Mouse (Mus musculus): ENCODE results near the gene Tmem81. TPM values are rescaled to one million over a fixed set of nuclear protein-coding genes. Genes with fewer than 3 reads are reported as not detected.

The Tmem81 gene
- total and polyA plus RNA-seq, 2 experiments: 1.5 to 1.8 TPM

DNA sequence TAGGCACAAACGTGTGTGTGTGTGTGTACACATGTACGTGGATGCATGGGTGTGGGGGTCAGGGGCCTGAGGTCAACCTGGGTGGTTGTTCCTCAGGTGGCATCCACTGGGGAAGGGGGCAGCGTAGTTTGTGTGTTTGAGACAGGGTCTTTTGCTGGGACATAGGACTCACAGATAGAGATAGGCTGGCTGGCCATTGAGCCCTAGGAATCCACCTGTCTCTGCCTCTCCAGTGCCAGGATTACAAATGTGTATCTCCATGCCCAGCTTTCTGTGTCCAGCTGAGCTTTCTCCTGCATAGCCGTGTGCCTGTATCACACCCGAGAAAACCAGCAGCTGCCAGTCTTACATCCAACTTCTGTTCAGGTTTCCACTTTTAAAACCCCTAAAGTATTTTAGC is 3.7 kb downstream of the Tmem81 start:
- Histone ChIP-seq H3K27me3 (ENCODE audit: control insufficient read depth, insufficient read depth, low read length) (no peaks in the 10 kb centered on the region), H3K4me3 (ENCODE audit: insufficient read depth, low read depth, low read length) (no peak overlapping the region), H3K79me2 (ENCODE audit: control insufficient read depth, insufficient read depth, low read length) (no peaks in the 10 kb centered on the region), H3K27ac (replicated peaks; ENCODE audit: insufficient read depth, low read depth, low read length) (no peak overlapping the region), H3K36me3 (ENCODE audit: control insufficient read depth, insufficient read depth, low read length) (peaks cover 21% of the 10 kb centered on the region), H3K9ac (ENCODE audit: low read depth, low read length) (no peak overlapping the region), H3K4me1 (ENCODE audit: control insufficient read depth, insufficient read depth, low read length) (no peaks in the 10 kb centered on the region)
- TF ChIP-seq POLR2A (IDR thresholded peaks at IDR 0.05; ENCODE audit: extremely low read depth, insufficient read depth, low read length) (no peak), CTCF (IDR thresholded peaks at IDR 0.05; ENCODE audit: low read depth, low read length) (no peak)
- 83% methylated on average over 5 of the region's 5 CpGs for WGBS
- no peak for DNase-seq (ENCODE audit: extremely low read depth, low read depth, low spot score)

DNA sequence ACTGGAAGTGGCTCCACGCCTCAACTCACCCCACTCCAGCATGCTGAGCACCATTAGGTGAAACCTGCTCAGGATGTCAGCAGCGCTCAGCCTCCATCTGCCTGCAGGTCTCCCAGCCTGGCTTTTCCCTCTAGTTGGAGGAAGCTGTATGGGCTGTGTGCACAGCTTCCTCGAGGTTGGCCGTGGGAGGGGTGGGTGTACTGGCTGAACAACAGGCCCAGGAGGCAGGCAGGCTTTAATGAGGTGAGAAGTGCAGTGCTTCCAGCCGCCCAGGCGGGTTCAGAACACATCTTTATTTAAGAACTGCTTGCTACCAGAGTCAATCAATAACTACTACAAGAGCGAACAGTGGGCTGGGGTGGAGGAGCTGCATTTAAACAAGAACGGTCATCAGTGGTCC is 5.5 kb downstream of the Tmem81 start:
- H3K27ac ChIP-seq (replicated peaks; ENCODE audit: insufficient read depth, low read depth, low read length): no peak overlapping the region
- H3K4me3 ChIP-seq (ENCODE audit: insufficient read depth, low read depth, low read length): no peak overlapping the region
- no peaks in the 10 kb centered on the region for H3K79me2 ChIP-seq (ENCODE audit: control insufficient read depth, insufficient read depth, low read length)

DNA sequence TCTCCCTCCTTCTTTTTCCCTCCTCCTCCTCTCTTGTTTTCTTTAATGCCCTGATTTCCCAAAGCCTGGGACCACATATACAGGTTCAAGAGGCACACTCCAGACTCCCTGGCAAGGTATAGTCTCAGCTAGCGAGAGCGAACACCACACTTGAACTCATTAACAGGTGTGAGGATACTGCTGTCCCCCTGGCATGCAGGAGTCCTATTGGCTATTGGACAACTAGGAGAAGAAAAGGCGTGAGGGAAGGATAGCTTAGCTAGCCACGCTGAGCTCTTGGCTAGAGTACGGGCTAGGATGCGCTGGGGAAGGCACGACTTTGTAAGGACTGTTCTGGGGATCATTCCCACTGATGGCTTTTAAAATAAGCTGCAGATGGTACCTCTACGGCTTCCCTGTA is 6.1 kb downstream of the Tmem81 start:
- WGBS: 91% methylated on average over 8 of the region's 8 CpGs
- Histone ChIP-seq H3K36me3 (ENCODE audit: control insufficient read depth, insufficient read depth, low read length) (peaks cover 5% of the 10 kb centered on the region), H3K27ac (replicated peaks; ENCODE audit: insufficient read depth, low read depth, low read length) (no peak overlapping the region), H3K4me1 (ENCODE audit: control insufficient read depth, insufficient read depth, low read length) (no peaks in the 10 kb centered on the region), H3K9ac (ENCODE audit: low read depth, low read length) (no peak overlapping the region), H3K79me2 (ENCODE audit: control insufficient read depth, insufficient read depth, low read length) (no peaks in the 10 kb centered on the region), H3K4me3 (ENCODE audit: insufficient read depth, low read depth, low read length) (no peak overlapping the region), H3K27me3 (ENCODE audit: control insufficient read depth, insufficient read depth, low read length) (no peaks in the 10 kb centered on the region)
- DNase-seq (ENCODE audit: extremely low read depth, low read depth, low spot score): no peak
- TF ChIP-seq POLR2A (IDR thresholded peaks at IDR 0.05; ENCODE audit: extremely low read depth, insufficient read depth, low read length) (no peak), CTCF (IDR thresholded peaks at IDR 0.05; ENCODE audit: low read depth, low read length) (no peak)

More for the DNA sequence above, 5.5 kb downstream of the Tmem81 start:
- TF ChIP-seq POLR2A (IDR thresholded peaks at IDR 0.05; ENCODE audit: extremely low read depth, insufficient read depth, low read length): no peak
- TF ChIP-seq CTCF (IDR thresholded peaks at IDR 0.05; ENCODE audit: low read depth, low read length): no peak
- no peaks in the 10 kb centered on the region for H3K4me1 ChIP-seq (ENCODE audit: control insufficient read depth, insufficient read depth, low read length)
- 48% methylated on average over 8 of the region's 8 CpGs for WGBS
- peaks cover 11% of the 10 kb centered on the region for H3K36me3 ChIP-seq (ENCODE audit: control insufficient read depth, insufficient read depth, low read length)
- H3K27me3 ChIP-seq (ENCODE audit: control insufficient read depth, insufficient read depth, low read length): no peaks in the 10 kb centered on the region
- no peak overlapping the region for H3K9ac ChIP-seq (ENCODE audit: low read depth, low read length)
- no peak for DNase-seq (ENCODE audit: extremely low read depth, low read depth, low spot score)

DNA sequence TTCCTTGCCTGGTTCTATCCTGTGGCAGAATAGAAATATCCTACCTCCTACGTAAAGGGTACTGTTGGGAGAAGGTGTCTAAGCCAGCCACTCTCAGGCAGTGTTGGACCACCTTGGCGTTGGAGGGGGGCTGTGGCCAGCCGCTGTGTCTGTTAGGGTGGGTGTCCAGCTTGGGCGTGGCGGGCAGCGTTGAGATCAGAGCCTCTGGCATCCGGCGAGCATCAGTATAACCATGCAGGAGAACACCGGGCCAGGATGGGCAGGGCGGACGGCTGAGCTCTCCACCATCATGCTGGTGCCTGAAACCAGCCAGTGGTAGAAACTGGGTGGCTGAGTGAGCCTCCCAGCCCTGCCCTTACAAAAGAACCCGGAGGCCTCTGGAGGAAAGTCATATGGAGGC is 9.3 kb downstream of the Tmem81 start:
- Histone ChIP-seq H3K9ac (ENCODE audit: low read depth, low read length) (no peak overlapping the region), H3K27ac (replicated peaks; ENCODE audit: insufficient read depth, low read depth, low read length) (no peak overlapping the region), H3K4me3 (ENCODE audit: insufficient read depth, low read depth, low read length) (no peak overlapping the region), H3K27me3 (ENCODE audit: control insufficient read depth, insufficient read depth, low read length) (no peaks in the 10 kb centered on the region), H3K4me1 (ENCODE audit: control insufficient read depth, insufficient read depth, low read length) (peaks cover 5% of the 10 kb centered on the region), H3K79me2 (ENCODE audit: control insufficient read depth, insufficient read depth, low read length) (no peaks in the 10 kb centered on the region), H3K36me3 (ENCODE audit: control insufficient read depth, insufficient read depth, low read length) (no peaks in the 10 kb centered on the region)
- WGBS: 91% methylated on average over 12 of the region's 12 CpGs
- no peak for TF ChIP-seq POLR2A (IDR thresholded peaks at IDR 0.05; ENCODE audit: extremely low read depth, insufficient read depth, low read length)
- no peak for TF ChIP-seq CTCF (IDR thresholded peaks at IDR 0.05; ENCODE audit: low read depth, low read length)
- no peak for DNase-seq (ENCODE audit: extremely low read depth, low read depth, low spot score)

DNA sequence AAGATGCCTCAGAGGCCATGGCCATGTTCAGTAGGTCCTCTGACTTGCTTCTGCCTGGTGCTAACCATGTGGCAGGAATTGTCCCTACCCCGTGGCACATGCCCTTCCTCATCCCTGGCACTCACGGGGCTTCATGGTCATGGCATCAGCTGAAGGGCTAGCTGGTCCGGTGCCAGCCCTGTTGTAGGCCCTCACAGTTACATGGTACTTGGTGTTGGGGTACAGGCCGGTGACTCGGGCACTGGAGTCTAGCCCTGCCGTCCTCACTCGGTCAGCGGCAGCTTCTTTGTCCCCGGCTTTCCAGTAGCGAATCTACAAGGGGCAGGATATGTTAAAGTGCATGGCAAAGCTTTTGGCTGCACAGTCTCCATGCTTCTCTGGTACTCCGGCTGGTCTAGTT is 10.7 kb downstream of the Tmem81 start:
- no peak overlapping the region for H3K4me3 ChIP-seq (ENCODE audit: insufficient read depth, low read depth, low read length)
- H3K9ac ChIP-seq (ENCODE audit: low read depth, low read length): no peak overlapping the region
- no peak overlapping the region for H3K27ac ChIP-seq (replicated peaks; ENCODE audit: insufficient read depth, low read depth, low read length)
- H3K4me1 ChIP-seq (ENCODE audit: control insufficient read depth, insufficient read depth, low read length): peaks cover 7% of the 10 kb centered on the region
- H3K27me3 ChIP-seq (ENCODE audit: control insufficient read depth, insufficient read depth, low read length): no peaks in the 10 kb centered on the region
- TF ChIP-seq CTCF (IDR thresholded peaks at IDR 0.05; ENCODE audit: low read depth, low read length) (no peak), POLR2A (IDR thresholded peaks at IDR 0.05; ENCODE audit: extremely low read depth, insufficient read depth, low read length) (no peak)
- no peak for DNase-seq (ENCODE audit: extremely low read depth, low read depth, low spot score)
- no peaks in the 10 kb centered on the region for H3K79me2 ChIP-seq (ENCODE audit: control insufficient read depth, insufficient read depth, low read length)
- whole genome bisulfite sequencing: 89% methylated on average over 11 of the region's 11 CpGs
- no peaks in the 10 kb centered on the region for H3K36me3 ChIP-seq (ENCODE audit: control insufficient read depth, insufficient read depth, low read length)

DNA sequence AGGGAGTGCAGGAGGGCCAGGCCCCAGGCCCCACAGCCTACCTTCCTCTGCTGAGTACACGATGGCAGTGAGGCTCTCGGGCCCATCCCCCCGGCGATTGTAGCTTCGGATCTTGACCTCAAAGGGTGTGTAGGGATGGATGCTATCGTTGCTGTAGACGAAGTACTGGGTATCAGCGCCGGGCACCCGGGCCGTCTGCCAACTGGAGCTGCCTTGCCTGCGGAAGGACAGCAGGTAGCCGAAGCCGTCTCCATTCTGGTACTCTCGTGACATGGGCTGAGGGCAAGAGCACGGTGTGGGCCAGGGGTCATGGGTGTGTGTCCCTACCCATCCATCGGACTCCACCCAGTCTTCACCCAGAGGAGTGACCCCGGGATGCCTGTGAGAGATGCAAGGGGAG is 12.6 kb downstream of the Tmem81 start:
- peaks cover 7% of the 10 kb centered on the region for H3K4me1 ChIP-seq (ENCODE audit: control insufficient read depth, insufficient read depth, low read length)
- no peaks in the 10 kb centered on the region for H3K36me3 ChIP-seq (ENCODE audit: control insufficient read depth, insufficient read depth, low read length)
- WGBS: 86% methylated on average over 18 of the region's 18 CpGs
- no peak overlapping the region for H3K27ac ChIP-seq (replicated peaks; ENCODE audit: insufficient read depth, low read depth, low read length)
- DNase-seq (ENCODE audit: extremely low read depth, low read depth, low spot score): no peak
- H3K27me3 ChIP-seq (ENCODE audit: control insufficient read depth, insufficient read depth, low read length): no peaks in the 10 kb centered on the region
- no peak for TF ChIP-seq CTCF (IDR thresholded peaks at IDR 0.05; ENCODE audit: low read depth, low read length)
- TF ChIP-seq POLR2A (IDR thresholded peaks at IDR 0.05; ENCODE audit: extremely low read depth, insufficient read depth, low read length): no peak
- no peak overlapping the region for H3K9ac ChIP-seq (ENCODE audit: low read depth, low read length)
- no peak overlapping the region for H3K4me3 ChIP-seq (ENCODE audit: insufficient read depth, low read depth, low read length)
- H3K79me2 ChIP-seq (ENCODE audit: control insufficient read depth, insufficient read depth, low read length): no peaks in the 10 kb centered on the region

Data from liver, adult 2 months (tissue).